Mouse (Mus musculus): ENCODE data around the gene Prpf31. TPM values are rescaled to one million over a fixed set of nuclear protein-coding genes. Genes with fewer than 3 reads are reported as not detected.

Gene Prpf31
- polyA plus RNA-seq, 1 experiment from 2014 or later: 142 TPM

GRCm38 (mm10) chr7:3643412-3643811 is 13.6 kb downstream of the Prpf31 start:
- Histone ChIP-seq H3K4me1 (ENCODE audit: control insufficient read depth, insufficient read depth, low read length) (peaks cover 6% of the 10 kb centered on the region; the same call in 1 of the 2 replicates), H3K27me3 (ENCODE audit: control insufficient read depth, insufficient read depth, low read length) (no peaks in the 10 kb centered on the region), H3K4me3 (ENCODE audit: low read depth, low read length) (no peak overlapping the region), H3K4me2 (ENCODE audit: low read depth, low read length) (no peak overlapping the region; the same call in 1 of the 2 replicates), H3K9ac (replicated peaks; ENCODE audit: low read length) (no peak overlapping the region), H3K9me3 (replicated peaks; ENCODE audit: control insufficient read depth, low read length) (no peaks in the 10 kb centered on the region), H3K27ac (replicated peaks; ENCODE audit: low read depth, low read length) (no peak overlapping the region), H3K36me3 (replicated peaks; ENCODE audit: control insufficient read depth, insufficient read depth, low read depth, low read length) (peaks cover 3% of the 10 kb centered on the region)
- 72% methylated on average over 5 of the region's 5 CpGs for WGBS
- ATAC-seq (replicated peaks; ENCODE audit: insufficient number of reproducible peaks, low FRiP score, low TSS enrichment, low read depth) (no peak), DNase-seq (ENCODE audit: low spot score) (no peak)

GRCm38 (mm10) chr7:3643843-3644242 is 14.1 kb downstream of the Prpf31 start:
- DNase-seq (ENCODE audit: low spot score): no peak
- H3K9me3 ChIP-seq (replicated peaks; ENCODE audit: control insufficient read depth, low read length): no peaks in the 10 kb centered on the region
- H3K4me1 ChIP-seq (ENCODE audit: control insufficient read depth, insufficient read depth, low read length): peaks cover 6% of the 10 kb centered on the region; the same call in 1 of the 2 replicates
- peak overlapping the region; percentile 98 for H3K4me3 ChIP-seq (ENCODE audit: low read depth, low read length)
- peak overlapping the region; percentile 54 for H3K4me2 ChIP-seq (ENCODE audit: low read depth, low read length)
- ATAC-seq (replicated peaks; ENCODE audit: insufficient number of reproducible peaks, low FRiP score, low TSS enrichment, low read depth): no peak
- peaks cover 3% of the 10 kb centered on the region for H3K36me3 ChIP-seq (replicated peaks; ENCODE audit: control insufficient read depth, insufficient read depth, low read depth, low read length)
- H3K9ac ChIP-seq (replicated peaks; ENCODE audit: low read length): no peak overlapping the region; the same call in 1 of the 2 replicates
- H3K27me3 ChIP-seq (ENCODE audit: control insufficient read depth, insufficient read depth, low read length): no peaks in the 10 kb centered on the region
- H3K27ac ChIP-seq (replicated peaks; ENCODE audit: low read depth, low read length): no peak overlapping the region
- 25% methylated on average over 9 of the region's 9 CpGs for WGBS

- Histone ChIP-seq H3K36me3 (replicated peaks; ENCODE audit: control insufficient read depth, insufficient read depth, low read depth, low read length) (peaks cover 3% of the 10 kb centered on the region), H3K9me3 (replicated peaks; ENCODE audit: control insufficient read depth, low read length) (no peaks in the 10 kb centered on the region), H3K4me1 (ENCODE audit: control insufficient read depth, insufficient read depth, low read length) (peaks cover 6% of the 10 kb centered on the region; the same call in 1 of the 2 replicates), H3K4me2 (ENCODE audit: low read depth, low read length) (peak overlapping the region; percentile 54), H3K27me3 (ENCODE audit: control insufficient read depth, insufficient read depth, low read length) (no peaks in the 10 kb centered on the region), H3K9ac (replicated peaks; ENCODE audit: low read length) (peak overlapping the region; percentile 37), H3K4me3 (ENCODE audit: low read depth, low read length) (peak overlapping the region; percentile 98), H3K27ac (replicated peaks; ENCODE audit: low read depth, low read length) (no peak overlapping the region)
- under 1% methylated on average over 11 of the region's 11 CpGs for WGBS
- no peak for ATAC-seq (replicated peaks; ENCODE audit: insufficient number of reproducible peaks, low FRiP score, low TSS enrichment, low read depth)
- DNase-seq (ENCODE audit: low spot score): peak; percentile 24
Measured at GRCm38 (mm10) chr7:3644348-3644671, 14.5 kb downstream of the Prpf31 start.

GRCm38 (mm10) chr7:3644672-3645487 is 15.1 kb downstream of the Prpf31 start, which contains the start of gene Cnot3:
Gene Cnot3, plus strand, starts transcription at chr7:3645268.
- H3K9ac ChIP-seq (replicated peaks; ENCODE audit: low read length): peak within 1 kb of the TSS; percentile 99
- H3K4me1 ChIP-seq (ENCODE audit: control insufficient read depth, insufficient read depth, low read length): peaks cover 6% of the 10 kb centered on the region; the same call in 1 of the 2 replicates
- H3K27me3 ChIP-seq (ENCODE audit: control insufficient read depth, insufficient read depth, low read length): no peaks in the 10 kb centered on the region
- under 1% methylated on average over 54 of the region's 58 CpGs for WGBS
- DNase-seq (ENCODE audit: low spot score) (peak; percentile 98), ATAC-seq (replicated peaks; ENCODE audit: insufficient number of reproducible peaks, low FRiP score, low TSS enrichment, low read depth) (peak; percentile 99)
- H3K36me3 ChIP-seq (replicated peaks; ENCODE audit: control insufficient read depth, insufficient read depth, low read depth, low read length): no peaks in the 10 kb centered on the region; the same call in none of the 2 replicates
- peak within 1 kb of the TSS; percentile 86 for H3K4me2 ChIP-seq (ENCODE audit: low read depth, low read length)
- H3K27ac ChIP-seq (replicated peaks; ENCODE audit: low read depth, low read length): peak within 1 kb of the TSS; percentile 98
- H3K4me3 ChIP-seq (ENCODE audit: low read depth, low read length): peak within 1 kb of the TSS; percentile 98
- H3K9me3 ChIP-seq (replicated peaks; ENCODE audit: control insufficient read depth, low read length): no peaks in the 10 kb centered on the region

GRCm38 (mm10) chr7:3645488-3646025 is 15.8 kb downstream of the Prpf31 start:
- H3K9ac ChIP-seq (replicated peaks; ENCODE audit: low read length): peak overlapping the region; percentile 99
- H3K4me1 ChIP-seq (ENCODE audit: control insufficient read depth, insufficient read depth, low read length): peaks cover 6% of the 10 kb centered on the region; the same call in 1 of the 2 replicates
- H3K27me3 ChIP-seq (ENCODE audit: control insufficient read depth, insufficient read depth, low read length): no peaks in the 10 kb centered on the region
- H3K4me3 ChIP-seq (ENCODE audit: low read depth, low read length): peak overlapping the region; percentile 98
- no peaks in the 10 kb centered on the region for H3K9me3 ChIP-seq (replicated peaks; ENCODE audit: control insufficient read depth, low read length)
- ATAC-seq (replicated peaks; ENCODE audit: insufficient number of reproducible peaks, low FRiP score, low TSS enrichment, low read depth) (no peak; the same call in 1 of the 2 replicates), DNase-seq (ENCODE audit: low spot score) (peak; percentile 25)
- no peaks in the 10 kb centered on the region; the same call in none of the 2 replicates for H3K36me3 ChIP-seq (replicated peaks; ENCODE audit: control insufficient read depth, insufficient read depth, low read depth, low read length)
- H3K4me2 ChIP-seq (ENCODE audit: low read depth, low read length): peak overlapping the region; percentile 86
- WGBS: 0% methylated on average over 51 of the region's 58 CpGs
- H3K27ac ChIP-seq (replicated peaks; ENCODE audit: low read depth, low read length): peak overlapping the region; percentile 98

GRCm38 (mm10) chr7:3646188-3646587 is 16.4 kb downstream of the Prpf31 start:
- DNase-seq (ENCODE audit: low spot score): no peak
- H3K4me3 ChIP-seq (ENCODE audit: low read depth, low read length): peak overlapping the region; percentile 98
- H3K27me3 ChIP-seq (ENCODE audit: control insufficient read depth, insufficient read depth, low read length): no peaks in the 10 kb centered on the region
- 18% methylated on average over 9 of the region's 9 CpGs for WGBS
- no peaks in the 10 kb centered on the region; the same call in none of the 2 replicates for H3K36me3 ChIP-seq (replicated peaks; ENCODE audit: control insufficient read depth, insufficient read depth, low read depth, low read length)
- peak overlapping the region; percentile 86 for H3K4me2 ChIP-seq (ENCODE audit: low read depth, low read length)
- H3K4me1 ChIP-seq (ENCODE audit: control insufficient read depth, insufficient read depth, low read length): peaks cover 6% of the 10 kb centered on the region; the same call in 1 of the 2 replicates
- ATAC-seq (replicated peaks; ENCODE audit: insufficient number of reproducible peaks, low FRiP score, low TSS enrichment, low read depth): no peak
- no peak overlapping the region for H3K27ac ChIP-seq (replicated peaks; ENCODE audit: low read depth, low read length)
- peak overlapping the region; percentile 99 for H3K9ac ChIP-seq (replicated peaks; ENCODE audit: low read length)
- no peaks in the 10 kb centered on the region for H3K9me3 ChIP-seq (replicated peaks; ENCODE audit: control insufficient read depth, low read length)

GRCm38 (mm10) chr7:3646641-3647040 is 16.9 kb downstream of the Prpf31 start:
- H3K4me1 ChIP-seq (ENCODE audit: control insufficient read depth, insufficient read depth, low read length): peaks cover 6% of the 10 kb centered on the region; the same call in 1 of the 2 replicates
- WGBS: 65% methylated on average over 4 of the region's 4 CpGs
- H3K9me3 ChIP-seq (replicated peaks; ENCODE audit: control insufficient read depth, low read length): no peaks in the 10 kb centered on the region
- H3K9ac ChIP-seq (replicated peaks; ENCODE audit: low read length): peak overlapping the region; percentile 99
- H3K27me3 ChIP-seq (ENCODE audit: control insufficient read depth, insufficient read depth, low read length): no peaks in the 10 kb centered on the region
- H3K36me3 ChIP-seq (replicated peaks; ENCODE audit: control insufficient read depth, insufficient read depth, low read depth, low read length): no peaks in the 10 kb centered on the region; the same call in 1 of the 2 replicates
- ATAC-seq (replicated peaks; ENCODE audit: insufficient number of reproducible peaks, low FRiP score, low TSS enrichment, low read depth): no peak
- peak overlapping the region; percentile 86 for H3K4me2 ChIP-seq (ENCODE audit: low read depth, low read length)
- H3K4me3 ChIP-seq (ENCODE audit: low read depth, low read length): peak overlapping the region; percentile 98
- H3K27ac ChIP-seq (replicated peaks; ENCODE audit: low read depth, low read length): no peak overlapping the region
- no peak for DNase-seq (ENCODE audit: low spot score)

GRCm38 (mm10) chr7:3656966-3657365 is 27.2 kb downstream of the Prpf31 start:
- no peak for DNase-seq (ENCODE audit: low spot score)
- H3K4me2 ChIP-seq (ENCODE audit: low read depth, low read length): no peak overlapping the region
- 89% methylated on average over 4 of the region's 4 CpGs for WGBS
- H3K9ac ChIP-seq (replicated peaks; ENCODE audit: low read length): no peak overlapping the region
- no peaks in the 10 kb centered on the region for H3K4me1 ChIP-seq (ENCODE audit: control insufficient read depth, insufficient read depth, low read length)
- no peak overlapping the region for H3K27ac ChIP-seq (replicated peaks; ENCODE audit: low read depth, low read length)
- no peak for ATAC-seq (replicated peaks; ENCODE audit: insufficient number of reproducible peaks, low FRiP score, low TSS enrichment, low read depth)
- peaks cover 36% of the 10 kb centered on the region for H3K36me3 ChIP-seq (replicated peaks; ENCODE audit: control insufficient read depth, insufficient read depth, low read depth, low read length)
- H3K4me3 ChIP-seq (ENCODE audit: low read depth, low read length): no peak overlapping the region
- no peaks in the 10 kb centered on the region for H3K9me3 ChIP-seq (replicated peaks; ENCODE audit: control insufficient read depth, low read length)
- H3K27me3 ChIP-seq (ENCODE audit: control insufficient read depth, insufficient read depth, low read length): no peaks in the 10 kb centered on the region
